Mouse (Mus musculus) olfactory bulb, adult 2 months (tissue): ENCODE measurements around the gene Birc2.

Experiments used
- CTCF ChIP-seq: fragments of 200-500 bp; IDR thresholded peaks from 2 replicates; pipeline ENCODE4 v1.5.1; 2012; ENCODE audit warnings: low read depth, mild to moderate bottlenecking, low read length, moderate library complexity; ENCODE audit not compliant: insufficient read depth
- POLR2A ChIP-seq: fragments of 200-500 bp; IDR thresholded peaks from 2 replicates; pipeline ENCODE4 v1.6.1; 2012; ENCODE audit warnings: mild to moderate bottlenecking, low read depth, low read length, moderate library complexity; ENCODE audit not compliant: insufficient read depth

DNA sequence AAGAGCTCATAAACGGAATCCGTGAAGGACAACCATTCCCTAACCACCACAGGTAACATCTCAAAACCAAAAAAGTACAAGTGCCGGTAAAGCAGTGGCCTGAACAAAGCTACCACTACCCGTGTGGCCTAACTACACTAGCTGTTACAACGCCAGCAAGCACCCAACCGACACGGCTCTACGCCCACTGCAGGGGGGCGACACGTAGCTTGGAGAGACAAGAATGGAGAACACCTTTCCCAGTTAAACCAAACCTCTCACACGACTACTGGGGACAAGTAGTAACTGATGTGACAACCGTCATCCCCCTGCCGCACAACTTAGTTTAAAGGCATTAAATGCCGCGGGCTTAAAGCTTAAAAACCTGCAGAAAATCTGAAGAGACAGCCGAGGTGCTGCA, 533 bp downstream of the Birc2 start:
- TF ChIP-seq CTCF (no peak), POLR2A (no peak)
